Mouse (Mus musculus) adrenal gland, postnatal 25 days (tissue): ENCODE results near the gene Crhr1. TPM values are rescaled to one million over a fixed set of nuclear protein-coding genes. Genes with fewer than 3 reads are reported as not detected.

Experiments
- DNase-seq: peaks from one replicate; pipeline ENCODE4 v3.0.0; 2021; ENCODE audit warnings: mixed read lengths
- long read RNA-seq: library from polyadenylated mRNA; stranded (forward); transcript quantifications from one replicate; pipeline ENCODE4 v2.0.0, GENCODE M21; 2021
- total RNA-seq: library from RNA; stranded (reverse); gene quantifications from 2 replicates; pipeline ENCODE4 v1.2.3, GENCODE M21; 2021

Gene Crhr1
- 0.24 TPM in 1 of 2 replicates, not detected in the other for total RNA-seq
- long read RNA-seq, result 0 reads

DNA sequence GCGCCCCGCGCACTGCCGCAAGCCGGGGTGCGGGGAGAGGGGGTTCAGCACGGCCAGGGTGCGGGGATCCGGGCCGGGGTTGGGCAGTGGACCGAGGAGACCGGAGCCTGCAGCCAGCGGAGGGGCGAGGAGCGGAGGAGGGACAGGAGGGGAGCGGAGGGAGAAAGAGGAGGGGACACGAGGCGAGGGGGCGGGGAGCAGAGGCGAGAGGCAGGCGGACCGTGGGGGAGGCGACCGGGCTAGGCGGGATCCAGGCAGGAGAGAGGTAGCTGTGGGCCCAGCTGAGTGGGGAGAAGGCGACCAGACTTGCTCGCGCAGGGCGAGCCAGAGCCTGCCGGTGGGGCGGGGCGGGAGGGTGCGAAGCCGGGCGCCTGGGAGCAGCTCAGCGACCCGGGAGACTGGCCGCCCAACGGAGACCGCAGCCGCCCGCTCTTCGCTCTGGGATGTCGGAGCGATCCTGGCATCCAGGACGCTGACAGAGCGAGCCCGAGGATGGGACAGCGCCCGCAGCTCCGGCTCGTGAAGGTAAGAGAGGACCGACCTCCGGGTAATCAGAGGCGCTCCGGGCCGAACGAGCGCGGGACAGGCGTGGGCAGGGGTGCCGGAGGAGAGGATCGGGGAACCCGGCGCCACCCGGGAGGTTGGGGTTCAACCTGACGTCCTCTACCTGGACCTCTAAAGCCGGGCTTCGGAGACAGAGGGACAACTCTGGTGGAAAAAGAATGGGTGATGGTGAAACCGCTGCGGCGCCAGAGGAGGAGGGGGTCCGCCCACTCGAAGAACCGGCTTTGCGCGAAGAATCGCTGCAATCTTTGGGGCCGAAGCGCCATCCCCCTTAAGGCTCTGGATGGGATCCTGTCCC lies at the start of gene Crhr1:
Crhr1 (plus strand) TSS at position 276 of the 862 bp plus-strand sequence.
- DNase-seq, result peak; percentile 42

DNA sequence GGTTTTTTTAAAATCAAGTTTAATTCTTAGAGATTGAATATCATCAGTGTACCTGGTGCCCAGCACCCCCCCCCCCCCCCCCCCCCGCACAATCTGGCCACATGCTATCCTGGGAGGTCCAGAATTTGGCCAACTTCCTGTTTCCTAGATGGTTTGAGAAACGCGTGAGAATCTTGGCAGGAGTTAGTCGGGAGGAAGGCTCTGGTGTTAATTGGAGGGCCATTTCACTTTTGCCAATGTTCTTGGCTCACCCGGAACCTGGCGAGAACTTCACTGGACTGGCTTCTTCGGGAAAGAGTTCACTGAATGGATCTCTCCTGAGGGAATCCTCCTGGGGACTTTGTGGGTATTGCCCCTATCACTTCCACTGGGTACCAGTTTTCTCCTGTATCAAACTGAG lies 49.4 kb upstream of the Crhr1 start:
- no peak for DNase-seq

- DNase-seq, result no peak
Measured at GRCm38 (mm10) chr11:104083716-104084115, 48.9 kb upstream of the Crhr1 start.

GRCm38 (mm10) chr11:104088519-104088918 lies 44.1 kb upstream of the Crhr1 start:
- no peak for DNase-seq

DNA sequence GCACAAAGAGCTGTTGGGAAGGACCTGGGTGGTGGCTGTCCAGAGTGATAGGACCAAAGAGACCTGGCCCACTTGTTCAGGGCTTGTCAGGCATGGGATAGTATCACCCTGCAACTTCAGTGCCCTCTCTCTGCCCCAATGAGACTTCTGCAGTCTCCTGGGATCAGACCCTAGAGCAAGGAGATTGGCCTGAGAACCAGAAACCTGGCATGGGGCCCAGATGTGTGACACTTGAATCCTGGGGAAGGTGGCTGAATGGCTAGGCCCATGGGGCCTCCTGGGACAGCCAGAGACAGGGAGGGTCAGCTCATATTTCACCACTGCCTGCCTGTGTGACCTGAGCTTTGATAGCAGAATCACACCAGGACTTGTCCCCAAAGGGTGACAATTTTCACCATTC lies 41.9 kb upstream of the Crhr1 start:
- no peak for DNase-seq

DNA sequence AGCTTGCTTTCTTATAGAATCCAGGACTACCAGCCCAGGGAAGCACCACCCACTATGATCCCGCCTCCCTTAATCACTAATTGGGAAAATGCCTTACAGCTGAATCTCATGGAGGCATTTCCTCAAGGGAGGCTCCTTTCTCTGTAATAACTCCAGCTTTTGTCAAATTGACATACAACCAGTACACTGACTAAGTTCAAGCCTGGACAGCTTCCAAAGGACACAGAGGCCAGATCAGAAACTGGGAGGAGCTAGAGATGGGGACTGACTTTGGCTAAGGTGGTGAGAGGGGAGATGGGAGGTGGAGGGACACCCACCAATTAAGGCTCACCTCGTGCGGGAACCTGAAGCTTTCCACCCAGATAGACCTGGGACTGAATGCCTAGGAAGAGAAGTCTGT lies 37.5 kb upstream of the Crhr1 start:
- no peak for DNase-seq

DNA sequence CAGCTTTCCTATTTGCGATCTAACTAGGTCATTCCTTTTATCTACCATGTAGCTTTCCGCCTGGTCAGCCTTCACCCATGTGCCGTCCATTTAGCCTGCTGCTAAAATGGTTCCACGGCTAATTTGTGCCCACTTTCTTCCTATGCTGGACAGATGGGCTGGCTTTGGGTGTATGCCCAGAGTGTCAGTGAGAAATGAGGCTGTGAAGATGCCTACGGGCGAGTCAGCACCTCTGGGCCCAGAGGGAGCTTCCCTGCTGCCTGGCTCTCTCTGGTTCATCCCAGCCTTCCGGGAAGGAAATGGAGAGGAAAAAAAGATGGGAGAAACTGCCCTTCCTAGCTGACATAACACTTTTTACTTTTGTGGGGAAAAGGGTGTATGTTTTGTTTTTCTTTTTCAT lies 36.1 kb upstream of the Crhr1 start:
- DNase-seq, result no peak

GRCm38 (mm10) chr11:104099542-104099941 lies 33.1 kb upstream of the Crhr1 start:
- DNase-seq, result no peak

- DNase-seq, result no peak
Measured at GRCm38 (mm10) chr11:104102641-104103040, 30.0 kb upstream of the Crhr1 start.

GRCm38 (mm10) chr11:104106329-104106728 lies 26.3 kb upstream of the Crhr1 start:
- DNase-seq, result peak; percentile 13

DNA sequence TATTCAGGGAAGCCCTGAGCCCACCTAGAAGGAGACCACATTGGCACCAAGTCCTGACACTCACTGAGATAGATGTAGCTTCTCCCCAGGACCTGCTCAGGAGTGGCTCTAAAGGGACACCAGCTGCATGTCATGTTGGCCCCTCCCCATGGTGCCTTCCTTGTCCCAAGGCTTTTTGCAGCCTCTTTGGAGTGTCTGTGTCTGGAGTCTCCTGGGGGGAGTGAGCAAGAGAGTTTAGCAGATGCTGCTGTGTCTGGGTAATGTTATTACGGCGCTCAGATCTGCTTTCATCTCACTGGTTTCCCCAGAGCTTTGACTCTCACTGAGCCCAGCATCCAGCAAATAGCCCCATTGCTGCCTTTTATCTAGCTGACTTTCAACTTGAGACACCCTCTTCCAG lies 25.7 kb upstream of the Crhr1 start:
- DNase-seq, result no peak

- DNase-seq, result peak; percentile 20
Measured at GRCm38 (mm10) chr11:104110366-104110765, 22.3 kb upstream of the Crhr1 start.

GRCm38 (mm10) chr11:104111851-104112250 lies 20.8 kb upstream of the Crhr1 start:
- no peak for DNase-seq

GRCm38 (mm10) chr11:104113699-104114098 lies 19.0 kb upstream of the Crhr1 start:
- no peak for DNase-seq

DNA sequence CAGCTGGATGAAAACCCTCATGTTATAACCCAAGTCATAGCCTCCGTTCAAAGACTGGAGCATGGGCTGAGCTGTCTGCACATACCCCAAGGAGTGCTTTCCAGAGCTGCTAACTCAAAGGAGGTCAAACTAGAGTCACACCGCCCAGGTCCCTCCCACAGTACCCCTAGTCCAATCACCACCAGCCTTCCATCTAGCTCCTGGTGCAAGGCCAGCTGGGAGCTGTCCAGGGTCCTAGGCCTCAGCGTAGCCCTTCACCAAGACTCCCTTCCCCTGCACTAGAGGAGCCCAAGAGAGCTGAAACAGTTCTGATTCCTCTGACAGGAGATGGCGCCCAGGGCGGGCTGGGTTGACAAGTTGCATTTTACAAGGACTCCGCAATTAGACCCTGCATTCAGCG lies 18.0 kb upstream of the Crhr1 start:
- peak; percentile 87 for DNase-seq

DNA sequence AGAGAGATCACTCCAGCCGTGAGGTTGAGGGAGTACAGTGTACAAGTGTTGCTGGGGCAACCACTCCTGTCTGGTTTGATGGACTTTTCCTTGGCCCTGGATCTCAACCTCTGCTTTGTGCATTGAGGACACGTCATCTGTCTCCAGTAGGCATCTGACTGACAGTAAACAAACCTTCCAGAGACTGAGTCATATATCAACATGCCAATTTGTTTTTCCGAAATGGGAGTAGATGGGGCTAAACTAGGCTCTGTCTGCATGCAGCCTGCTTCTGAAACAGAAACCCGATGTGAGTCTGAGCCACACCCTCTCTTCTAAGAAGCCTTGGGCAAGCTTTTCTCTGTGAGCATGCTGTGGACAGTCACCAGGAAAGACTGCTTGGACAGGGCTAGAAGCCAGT lies 14.3 kb upstream of the Crhr1 start:
- no peak for DNase-seq

GRCm38 (mm10) chr11:104122966-104123365 lies 9.7 kb upstream of the Crhr1 start:
- DNase-seq, result no peak

GRCm38 (mm10) chr11:104123479-104123878 lies 9.2 kb upstream of the Crhr1 start:
- no peak for DNase-seq

DNA sequence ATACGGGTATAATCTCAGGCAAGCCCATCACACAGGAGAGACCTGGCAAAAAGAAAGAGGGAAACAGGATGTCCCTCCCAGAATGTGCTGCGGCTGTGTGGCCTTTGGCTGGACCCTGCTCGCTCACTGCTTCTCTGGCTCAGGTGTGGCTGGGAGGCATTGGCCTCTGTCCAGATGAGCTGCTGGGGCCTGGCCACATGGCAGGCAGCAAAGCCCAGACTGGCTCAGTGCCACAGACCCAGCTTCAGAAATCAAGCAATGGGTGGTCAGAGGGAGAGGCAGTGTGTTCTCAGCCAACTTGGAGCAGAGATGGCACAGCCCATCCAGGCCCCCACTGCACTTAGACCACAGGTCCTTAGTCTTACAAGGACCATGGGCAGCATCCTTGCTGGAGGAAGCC lies 8.1 kb upstream of the Crhr1 start:
- DNase-seq, result peak; percentile 25

- DNase-seq, result no peak
Measured at GRCm38 (mm10) chr11:104129466-104129865, 3.2 kb upstream of the Crhr1 start.

DNA sequence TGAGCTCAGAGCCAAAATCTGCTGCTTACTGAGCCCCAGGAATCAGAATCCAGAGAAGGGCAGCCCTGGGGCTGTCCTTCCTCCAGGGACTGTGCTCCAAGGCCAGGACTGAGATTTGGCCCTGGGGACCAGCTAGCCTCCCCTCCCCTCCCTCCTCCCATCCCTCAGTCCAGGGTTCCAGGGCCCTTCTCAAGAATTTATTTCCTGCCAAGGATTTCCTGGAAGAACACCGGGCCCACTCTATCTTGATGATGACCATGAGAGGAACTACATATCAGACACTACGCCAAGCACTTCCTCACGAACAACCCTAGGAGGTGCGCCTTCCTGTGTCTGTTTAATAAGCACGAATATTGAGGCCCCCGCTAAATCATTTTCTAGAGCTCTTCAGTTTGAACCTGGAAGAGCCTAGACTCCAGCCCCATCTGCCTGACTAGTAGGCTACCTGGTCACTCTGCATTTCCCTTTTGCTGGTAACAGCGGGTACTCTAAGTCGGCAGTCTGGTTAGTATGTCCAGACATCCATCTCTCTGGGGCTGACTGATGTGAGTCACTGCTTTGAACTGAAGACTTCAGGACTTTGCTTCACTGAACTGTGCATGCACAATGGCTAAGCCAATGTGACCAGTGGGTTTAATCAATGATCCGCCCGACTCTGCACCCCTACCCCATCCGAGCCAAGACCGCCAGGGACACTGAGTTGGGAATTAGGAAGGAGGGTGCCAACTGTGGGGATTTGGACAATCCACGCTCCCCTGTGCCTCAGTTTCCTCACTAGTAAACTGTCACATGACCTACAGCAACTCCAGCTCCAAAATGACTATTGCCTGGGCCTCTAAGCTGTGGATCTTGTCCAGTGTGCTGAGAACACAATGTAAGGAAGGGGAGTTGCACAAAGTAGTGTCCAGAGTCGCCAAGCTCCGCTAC lies 1.7 kb upstream of the Crhr1 start:
- DNase-seq, result no peak

- DNase-seq, result peak; percentile 57
Measured at GRCm38 (mm10) chr11:104131756-104132155, 899 bp upstream of the Crhr1 start.

GRCm38 (mm10) chr11:104133442-104133983 lies 858 bp downstream of the Crhr1 start:
- no peak for DNase-seq
